Mouse (Mus musculus) E14TG2a.4 (cell line): ENCODE data around the gene Clk2.

Experiments used
- CTCF ChIP-seq: conservative IDR thresholded peaks from 2 replicates; pipeline ENCODE4 v1.5.1; 2014; ENCODE audit warnings: low read length
- POU5F1 ChIP-seq: IDR thresholded peaks from 2 replicates; pipeline ENCODE4 v1.6.1; 2014; ENCODE audit warnings: low read length, borderline replicate concordance

DNA sequence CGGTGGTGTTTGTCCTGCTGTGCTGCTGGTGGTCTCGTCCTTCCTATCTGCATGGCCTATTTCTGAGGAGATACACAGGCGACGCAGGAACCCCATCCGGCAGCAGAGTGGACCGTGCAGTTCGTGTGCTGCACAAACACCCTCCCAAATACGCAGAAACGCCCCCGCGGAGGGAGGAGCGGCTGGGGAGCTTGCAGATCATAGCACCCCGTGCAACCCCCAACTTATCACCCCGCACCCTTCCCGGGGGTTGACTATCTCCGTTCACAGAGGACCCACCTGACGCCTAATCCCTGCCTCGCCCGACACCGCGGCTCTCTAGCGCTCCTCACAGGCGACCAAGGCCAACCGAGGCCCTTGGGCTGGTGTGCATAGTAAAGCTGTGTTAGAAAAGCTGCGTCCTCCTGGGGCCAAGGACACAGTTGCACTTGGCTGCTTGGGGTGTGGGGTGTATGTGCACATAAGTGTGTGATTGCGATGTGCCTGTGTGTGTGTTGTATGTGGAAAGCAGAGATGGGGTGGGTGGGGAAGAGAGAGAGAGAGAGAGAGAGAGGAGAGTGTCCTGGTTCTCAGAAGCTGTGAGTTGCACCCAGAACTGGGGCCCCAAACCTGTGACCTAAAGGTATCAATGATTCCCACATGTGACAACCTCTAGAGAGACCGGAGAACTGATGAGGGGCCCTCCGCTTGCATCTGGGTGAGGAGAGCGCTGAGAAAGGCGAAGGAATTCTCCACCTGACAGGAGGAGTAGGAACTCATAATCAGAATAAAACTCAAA is 32.1 kb upstream of the Clk2 start:
- TF ChIP-seq CTCF (no peak), POU5F1 (no peak)
